Mouse (Mus musculus): ENCODE results near the gene Creb5.

Gene Creb5

DNA sequence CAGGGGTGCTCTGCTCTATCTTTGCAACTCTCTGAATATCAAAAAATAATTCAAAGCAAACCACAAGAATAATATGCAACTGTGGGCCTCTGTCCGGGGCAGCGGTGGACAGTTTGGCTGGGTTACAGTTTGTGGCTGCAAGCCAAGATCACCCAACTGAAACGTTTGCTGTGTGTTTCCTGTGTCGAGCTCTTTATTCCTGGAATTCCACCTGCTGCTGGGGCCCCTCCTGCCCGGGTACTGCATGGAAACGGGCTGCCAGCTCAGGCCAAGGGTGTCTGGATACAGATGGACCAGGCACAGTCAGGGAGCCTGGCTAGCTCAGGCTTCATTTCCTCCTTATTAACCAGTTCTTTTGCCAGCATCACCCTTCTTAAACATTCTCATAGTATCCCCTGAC is 269.0 kb downstream of the Creb5 start:
- peak; percentile 79 to 84 for DNase-seq

DNA sequence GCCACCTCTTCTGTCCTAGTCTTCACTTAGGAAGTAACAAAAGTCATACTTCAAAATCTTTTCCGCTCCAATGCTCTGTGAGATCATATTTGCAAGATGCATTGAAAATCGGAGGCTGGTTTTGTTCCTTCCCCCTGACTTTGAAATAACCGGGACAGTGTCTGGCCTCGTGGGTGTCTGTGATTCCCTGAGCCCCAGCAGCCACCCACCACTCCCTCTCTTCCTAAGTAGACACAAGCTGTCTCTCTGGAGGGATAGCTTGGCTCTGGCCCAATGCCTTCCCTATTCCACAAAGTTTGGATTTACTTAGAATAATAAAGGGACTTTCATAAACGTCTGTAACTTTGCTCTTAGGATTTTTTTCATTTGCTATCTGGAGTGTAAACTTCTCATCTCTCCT is 273.9 kb downstream of the Creb5 start:
- DNase-seq = no peak

DNA sequence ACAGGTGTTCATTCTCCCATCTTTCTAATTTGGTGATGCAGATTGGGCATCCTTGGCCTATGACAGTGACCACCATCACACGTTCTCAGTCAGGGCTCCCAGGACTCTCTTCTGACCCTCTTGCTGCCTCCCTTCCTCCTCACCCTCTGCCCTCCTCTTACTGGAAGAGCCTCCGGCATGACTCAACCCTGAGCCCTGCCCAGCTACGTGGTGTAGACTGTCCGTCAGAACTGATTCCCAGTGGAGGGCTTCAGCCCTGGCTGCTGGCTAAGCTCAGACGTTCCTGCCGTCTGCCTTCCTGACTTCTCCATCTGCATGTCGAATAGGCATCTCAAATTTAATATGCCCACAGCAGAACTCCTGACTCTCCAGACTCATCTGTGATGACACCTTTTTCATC is 275.5 kb downstream of the Creb5 start:
- DNase-seq = no peak

DNA sequence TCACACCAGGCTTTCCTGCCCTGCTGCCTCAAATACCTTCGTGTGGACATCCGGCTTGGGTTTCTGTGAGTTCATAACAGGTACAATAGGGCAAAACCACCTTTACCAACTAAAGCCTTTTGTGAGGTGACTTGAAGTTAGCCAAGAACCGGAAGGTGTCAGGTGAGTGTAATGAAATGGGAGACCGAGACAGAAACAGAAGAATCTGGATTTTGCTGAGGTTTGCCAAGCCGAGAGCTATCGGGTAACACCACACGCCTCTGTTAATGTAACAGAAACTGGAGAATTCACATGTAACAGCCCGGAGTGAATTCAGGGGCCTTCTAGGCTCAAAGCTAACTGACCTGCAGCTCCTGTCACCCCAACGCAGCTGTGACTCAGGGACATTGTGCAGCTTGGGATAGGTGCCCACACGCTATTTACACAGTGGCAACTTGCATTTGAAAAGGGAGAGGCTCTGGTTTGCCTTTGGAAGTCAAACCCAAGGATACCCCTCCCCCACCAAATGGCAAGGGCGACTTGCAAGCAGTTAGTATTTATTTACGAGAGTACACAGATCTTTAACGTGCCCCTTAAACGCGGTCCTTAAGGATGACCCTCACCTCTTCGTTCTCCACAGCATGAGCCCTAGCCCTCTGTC is 276.6 kb downstream of the Creb5 start:
- no peak for DNase-seq

DNA sequence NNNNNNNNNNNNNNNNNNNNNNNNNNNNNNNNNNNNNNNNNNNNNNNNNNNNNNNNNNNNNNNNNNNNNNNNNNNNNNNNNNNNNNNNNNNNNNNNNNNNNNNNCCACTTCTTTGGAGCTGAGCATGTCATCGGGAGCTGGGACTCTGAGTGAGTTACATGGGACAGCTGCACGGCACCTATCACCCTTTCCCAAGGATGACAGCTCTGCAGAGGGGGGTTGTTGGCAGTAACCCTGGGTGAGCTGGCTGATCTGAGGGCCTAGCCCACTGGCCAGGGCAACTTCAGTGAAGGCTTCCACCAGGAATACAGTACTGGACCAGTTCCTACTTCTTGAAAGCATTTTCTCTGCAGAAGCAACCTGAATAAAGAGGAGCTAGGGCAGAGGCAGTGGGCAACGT is 282.4 kb downstream of the Creb5 start:
- DNase-seq = no peak

DNA sequence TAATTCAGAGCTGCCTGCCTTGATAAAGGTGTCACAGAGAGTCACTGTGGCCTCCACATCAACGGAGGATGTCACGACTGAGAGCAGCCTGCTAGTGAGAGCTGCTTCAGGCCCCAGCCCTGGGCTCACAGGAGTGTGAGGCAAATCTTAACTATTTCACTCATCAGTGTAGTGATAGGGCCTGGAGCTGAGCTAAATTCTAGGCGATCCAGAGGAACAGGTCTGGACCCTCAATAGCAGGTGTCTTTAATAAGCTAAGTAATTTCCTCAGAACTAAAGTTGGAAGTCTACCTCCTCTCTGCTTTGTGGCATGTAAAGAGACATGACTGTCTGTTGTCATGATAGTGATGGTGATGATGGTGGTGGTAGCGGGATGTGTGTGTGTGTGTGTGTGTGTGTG is 283.8 kb downstream of the Creb5 start:
- DNase-seq = no peak

DNA sequence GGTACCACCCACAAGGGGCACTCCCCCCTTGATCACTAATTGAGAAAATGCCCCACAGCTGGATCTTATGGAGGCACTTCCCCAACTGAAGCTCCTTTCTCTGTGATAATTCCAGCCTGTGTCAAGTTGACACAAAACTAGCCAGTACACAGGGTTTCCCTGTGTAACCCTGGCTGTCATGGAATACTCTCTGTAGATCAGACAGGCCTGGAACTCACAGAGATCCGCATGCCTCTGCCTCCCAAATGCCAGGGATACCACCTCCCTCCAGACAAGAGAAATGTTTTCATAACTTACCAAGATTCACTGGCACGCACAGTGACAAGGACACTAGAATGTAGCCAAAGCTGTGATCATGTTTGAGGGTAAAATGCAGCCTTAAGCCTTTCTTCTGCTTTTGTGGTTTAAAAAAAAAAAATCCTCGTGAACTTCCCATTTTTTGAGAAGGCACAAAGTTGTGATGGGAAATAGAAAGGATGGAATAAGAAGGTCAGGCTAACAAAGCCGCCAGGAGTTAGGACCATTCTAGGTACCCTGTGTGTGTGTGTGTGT is 284.6 kb downstream of the Creb5 start:
- DNase-seq = no peak

DNA sequence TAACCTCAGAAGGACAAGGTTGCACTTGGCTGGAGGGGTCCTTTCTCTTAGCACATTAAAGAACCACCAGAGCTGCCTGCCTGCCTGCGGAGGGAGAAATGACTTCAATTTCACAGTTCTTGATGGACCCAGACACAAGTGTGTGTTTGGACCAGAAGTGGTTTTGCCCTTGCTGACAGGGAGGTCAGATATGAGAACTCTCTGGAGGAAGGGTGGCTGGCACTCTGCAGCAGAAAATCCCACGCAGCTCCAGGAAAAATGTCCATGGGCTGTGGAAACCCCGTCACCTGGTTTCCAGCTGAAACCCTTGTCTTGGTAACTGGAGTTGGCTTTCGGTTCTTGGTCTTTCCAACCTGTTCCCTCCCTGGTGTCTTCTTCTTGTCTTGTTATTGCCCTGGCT is 285.4 kb downstream of the Creb5 start:
- no peak for DNase-seq

DNA sequence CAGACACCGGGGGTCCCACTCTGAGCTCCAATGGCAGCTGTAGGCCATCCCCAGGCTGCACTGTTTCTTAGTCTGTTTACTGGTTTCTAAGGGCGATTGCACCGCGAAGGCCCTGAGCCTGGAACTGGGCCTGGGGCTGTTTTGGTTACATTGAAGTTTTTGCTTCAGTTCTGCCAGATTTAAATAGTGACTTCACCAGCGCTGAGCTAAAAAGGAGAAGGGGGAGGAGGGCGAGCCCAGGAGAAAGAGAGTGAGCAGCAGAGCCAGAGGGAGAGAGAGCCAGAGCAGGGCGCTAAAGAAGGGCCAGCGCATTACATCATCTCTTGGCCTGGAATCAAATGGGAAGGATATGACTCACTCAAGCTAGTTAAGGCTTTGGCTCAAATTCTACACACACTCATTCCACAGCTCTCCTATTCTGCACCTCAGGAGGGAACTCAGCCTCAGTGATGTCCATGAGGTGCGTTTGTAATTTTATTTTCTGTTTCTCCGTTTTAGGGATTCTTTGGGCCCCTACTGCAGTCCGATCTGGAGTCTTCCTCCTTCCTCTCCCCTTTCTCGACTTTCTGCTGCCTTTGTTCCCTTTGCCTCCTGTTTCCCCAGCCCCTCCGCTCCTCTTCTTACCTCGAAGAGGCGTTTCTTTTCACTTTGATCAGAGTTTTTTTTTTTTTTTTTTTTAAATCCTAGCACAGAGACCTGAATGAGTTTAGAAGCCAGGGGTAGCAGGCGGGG is 286.1 kb downstream of the Creb5 start:
- peak; percentile 85 to 88 for DNase-seq

DNA sequence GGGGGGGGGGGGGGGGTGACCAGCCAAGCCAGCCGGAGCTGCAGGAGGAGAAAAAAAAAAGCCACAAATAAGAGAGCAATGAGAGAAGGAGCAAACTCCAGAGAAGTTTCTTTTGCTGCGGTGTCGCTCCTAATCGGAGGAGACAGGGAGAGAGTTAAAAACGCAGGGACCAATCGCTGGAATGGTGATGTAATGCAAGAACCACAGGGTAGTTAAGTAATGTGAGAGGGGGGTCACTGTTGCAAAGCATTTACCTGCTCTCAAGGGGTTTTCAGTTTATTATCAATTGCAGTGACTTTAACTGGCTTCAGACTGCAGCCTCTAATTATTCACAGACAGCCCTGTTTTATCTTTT is 286.6 kb downstream of the Creb5 start:
- no peak for DNase-seq

DNA sequence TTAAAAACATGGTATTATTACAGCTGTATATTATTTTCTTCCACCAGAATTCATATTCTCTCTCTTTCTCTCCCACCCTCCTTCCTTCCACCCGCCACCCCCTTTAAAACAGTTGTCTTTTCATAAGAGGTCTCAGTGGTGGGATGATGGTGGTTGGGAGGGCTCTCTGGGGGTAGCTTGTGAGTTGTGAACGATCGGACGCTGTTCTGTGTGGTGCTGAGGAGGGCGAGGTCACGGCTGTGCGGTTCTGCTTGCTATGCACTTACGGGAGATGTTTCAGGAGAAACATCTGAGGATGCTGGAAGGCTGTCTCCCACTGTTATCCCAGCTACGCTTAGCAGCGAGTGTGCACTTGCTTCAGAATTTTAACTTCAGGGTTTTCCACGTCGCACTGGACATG is 287.0 kb downstream of the Creb5 start:
- DNase-seq = no peak

DNA sequence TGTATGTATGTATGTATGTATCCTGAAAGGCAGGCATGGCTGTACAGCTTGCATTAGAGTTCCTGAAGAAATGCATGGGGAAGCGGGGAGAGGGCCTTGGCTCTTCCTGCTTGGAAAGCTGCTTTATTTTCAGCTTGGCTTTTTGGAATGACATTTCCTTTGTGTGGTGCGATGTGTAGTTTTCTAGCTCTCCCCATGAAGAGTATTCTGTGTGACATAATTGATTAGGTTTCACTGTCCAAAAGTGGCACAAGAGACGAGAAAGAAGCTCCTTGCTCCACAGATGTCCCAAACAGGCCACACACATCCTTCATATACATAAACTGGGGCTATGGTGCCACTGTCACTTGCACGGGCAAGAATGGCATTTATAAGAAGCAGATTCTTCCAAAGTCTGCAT is 288.1 kb downstream of the Creb5 start:
- no peak for DNase-seq

DNA sequence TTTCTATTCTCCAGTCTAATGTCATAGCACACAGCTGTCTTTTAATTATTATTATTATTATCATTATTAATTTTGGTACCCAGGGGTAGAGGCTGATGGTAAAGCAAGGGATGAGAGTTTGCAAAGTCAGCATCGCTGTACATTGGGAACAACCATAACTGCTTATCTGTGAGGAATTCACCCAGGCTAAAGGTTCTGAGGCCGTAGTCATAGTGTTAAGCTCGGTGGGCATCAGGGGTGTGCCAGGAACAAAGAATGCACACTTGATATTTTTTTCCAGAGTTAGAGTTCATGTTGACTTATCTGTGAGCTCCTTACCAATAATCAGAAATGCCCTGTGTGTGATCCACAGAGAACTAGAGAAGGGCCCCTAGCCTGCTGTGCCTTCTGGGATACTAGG is 288.8 kb downstream of the Creb5 start:
- no peak for DNase-seq

DNA sequence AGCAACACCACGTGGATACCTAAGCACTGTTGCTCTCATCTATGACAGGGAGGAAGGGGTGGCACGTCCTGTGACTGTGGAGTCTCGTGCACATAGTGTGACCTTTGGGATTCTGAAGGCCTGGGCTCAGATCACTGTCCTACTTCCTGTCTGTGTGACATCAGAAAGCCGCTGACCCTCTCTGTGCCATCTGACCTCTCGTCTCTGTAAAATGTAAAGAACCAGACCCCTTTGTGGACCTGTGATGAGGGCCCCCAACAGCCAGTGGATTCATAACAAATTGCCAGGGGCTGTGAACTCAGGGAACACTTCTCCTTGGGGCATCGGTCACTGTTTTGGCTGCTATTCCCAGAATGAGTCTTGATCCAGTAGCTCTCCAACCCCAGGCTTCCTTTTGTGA is 289.8 kb downstream of the Creb5 start:
- no peak for DNase-seq

DNA sequence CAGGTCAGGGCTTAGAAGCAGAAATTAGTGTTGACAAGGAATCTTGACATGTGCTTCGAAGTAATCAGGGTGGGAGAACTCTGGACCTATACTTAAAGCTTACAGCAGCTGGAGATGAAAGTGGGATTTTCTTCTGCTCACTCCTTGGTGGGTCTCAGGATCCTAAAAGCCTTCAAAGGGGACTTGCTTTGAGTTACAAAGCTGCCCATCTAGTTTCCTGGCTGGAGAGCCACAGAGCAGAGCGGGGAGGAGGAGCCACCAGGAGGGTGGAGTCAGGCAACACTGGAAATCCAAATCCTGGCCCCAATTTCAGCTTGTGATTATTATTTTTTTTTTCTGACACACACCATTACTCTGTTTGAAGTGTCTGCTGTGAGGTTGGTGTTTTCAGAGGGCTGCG is 290.7 kb downstream of the Creb5 start:
- no peak for DNase-seq

DNA sequence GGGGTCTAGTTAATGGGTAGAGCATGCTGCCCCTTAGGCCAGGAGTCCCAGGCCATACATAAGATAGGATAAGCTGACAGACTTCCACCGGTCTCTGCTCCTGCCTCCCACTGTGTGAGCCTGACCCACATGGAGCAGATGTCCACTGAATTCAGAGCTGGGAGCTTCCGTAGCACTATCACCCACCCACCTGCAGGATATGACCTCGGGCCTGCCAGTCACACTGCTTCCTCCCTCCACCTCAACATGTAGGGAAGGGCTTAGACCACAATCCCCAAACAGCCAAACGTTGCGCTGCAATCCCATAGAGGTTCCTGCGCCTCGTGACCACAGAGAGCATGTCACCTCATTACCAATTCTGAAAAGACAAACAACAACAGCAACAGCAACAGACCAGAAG is 293.3 kb downstream of the Creb5 start:
- DNase-seq = no peak

DNA sequence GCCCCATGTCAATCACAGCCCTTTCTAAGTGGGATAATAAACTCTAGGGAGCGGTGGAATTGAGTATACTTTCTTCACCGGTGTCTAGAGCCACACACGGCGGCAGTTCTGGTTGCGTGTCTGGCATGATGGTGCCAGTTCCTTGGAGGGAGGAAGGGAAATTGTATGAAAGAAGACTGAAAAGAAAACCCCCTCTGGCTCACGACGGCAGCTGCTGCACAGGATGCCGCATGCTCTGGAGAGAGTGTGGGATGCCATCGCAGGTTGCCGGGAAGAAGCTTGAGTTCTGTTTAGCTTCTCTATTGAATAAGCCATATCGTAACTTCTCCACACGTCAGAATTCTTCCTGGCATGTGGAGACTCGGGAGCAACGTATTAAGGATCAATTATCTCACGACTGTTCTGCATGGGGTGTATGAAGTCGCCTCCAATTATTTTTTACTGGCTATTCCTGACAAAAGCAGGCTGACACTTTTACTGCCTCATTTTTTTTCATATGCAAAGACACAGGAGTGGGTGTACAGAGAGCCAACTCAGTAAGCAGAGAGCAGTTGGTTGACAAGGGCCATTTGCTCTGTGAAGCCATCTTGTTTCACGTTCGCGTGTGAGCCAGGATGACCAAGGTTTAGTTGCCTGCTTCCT is 296.3 kb downstream of the Creb5 start:
- DNase-seq = no peak

DNA sequence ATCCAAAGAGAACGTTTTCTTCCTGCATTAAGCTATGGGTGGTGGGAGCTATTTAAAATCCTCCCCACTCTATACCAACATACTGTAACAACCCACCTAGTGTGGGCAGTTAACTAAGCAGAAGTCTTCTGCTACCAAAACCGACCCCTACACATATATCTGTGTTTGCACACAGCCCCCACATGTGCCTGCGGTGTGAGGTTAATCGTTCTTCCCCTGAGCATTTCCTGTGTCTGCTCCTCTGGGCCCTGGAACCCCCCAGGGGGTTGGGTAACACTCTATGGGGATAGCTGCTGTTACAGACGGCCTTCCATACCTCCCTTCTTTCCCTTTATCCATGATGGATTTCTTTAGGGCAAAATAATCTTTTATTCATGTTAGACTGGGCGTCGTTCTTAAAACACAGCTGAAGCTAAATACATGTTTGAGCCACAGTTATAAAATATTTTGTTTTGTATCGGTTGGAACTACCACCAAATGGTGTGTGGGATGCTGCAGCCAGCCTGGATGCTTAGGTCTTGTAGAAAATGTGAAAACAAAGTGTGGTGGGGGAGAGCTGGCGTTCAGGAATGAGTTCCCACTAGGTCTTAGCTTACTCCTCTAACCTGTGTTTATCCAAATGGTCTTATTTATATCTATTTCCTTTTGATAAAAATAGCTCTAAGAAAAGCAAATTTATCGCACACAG is 297.8 kb downstream of the Creb5 start:
- no peak for DNase-seq

DNA sequence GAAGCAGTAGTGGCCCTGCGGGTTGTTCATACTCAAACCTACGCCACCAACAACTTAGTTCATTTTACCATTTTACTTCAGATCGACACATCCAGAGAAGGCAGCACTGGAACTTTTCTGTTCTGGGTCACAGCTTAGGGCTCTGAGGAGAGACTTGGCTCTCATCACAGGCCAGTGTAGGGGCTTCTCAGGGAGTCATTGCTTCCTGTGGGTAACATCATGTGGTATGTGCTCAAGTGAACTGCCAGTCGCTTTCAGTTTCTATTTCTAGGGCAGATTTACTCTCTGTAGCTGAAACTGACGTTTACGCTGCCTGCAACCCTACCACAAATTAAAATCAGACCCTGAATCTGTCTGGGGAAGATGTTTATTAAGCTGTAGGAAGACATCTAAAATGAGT is 302.7 kb downstream of the Creb5 start:
- DNase-seq = no peak

DNA sequence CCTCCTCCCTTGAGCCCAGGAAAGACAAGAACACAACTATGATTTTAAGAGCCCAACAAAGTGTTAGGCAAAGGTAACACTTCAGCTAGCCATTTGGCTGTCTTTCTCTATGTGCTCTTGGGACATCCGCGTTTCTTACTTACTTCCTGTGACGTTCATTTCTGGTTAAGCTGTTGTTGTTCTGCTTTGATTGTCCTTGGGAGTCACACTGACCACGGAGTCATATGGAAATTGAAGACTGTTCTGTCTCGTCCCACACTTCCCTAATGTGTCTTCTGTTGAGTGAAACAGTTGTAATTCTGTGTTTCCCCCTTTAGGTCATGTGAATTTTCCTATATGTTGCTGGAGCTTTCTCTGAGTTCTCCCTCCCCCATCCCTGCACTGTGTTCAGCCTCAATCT is 305.2 kb downstream of the Creb5 start:
- no peak for DNase-seq

DNA sequence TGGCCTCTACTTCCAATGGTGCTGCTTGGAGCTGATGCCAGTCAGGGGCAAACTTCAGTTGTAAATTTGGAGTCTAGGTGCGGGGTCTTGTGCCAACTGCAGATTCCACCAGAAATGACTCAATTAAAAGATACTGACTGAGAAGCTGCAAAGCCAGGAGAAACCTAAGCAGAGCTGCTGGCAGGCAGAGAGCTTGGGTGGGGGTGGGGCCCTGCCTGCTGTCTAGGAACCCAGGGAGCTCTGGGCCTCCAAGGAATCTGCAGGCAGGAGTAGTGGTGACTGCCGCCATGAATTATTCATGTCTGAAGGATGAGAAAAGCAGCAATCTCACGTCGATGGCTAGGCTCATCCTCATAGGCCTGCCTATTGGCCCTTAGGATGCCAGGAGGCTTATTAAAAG is 306.5 kb downstream of the Creb5 start:
- DNase-seq = no peak

DNA sequence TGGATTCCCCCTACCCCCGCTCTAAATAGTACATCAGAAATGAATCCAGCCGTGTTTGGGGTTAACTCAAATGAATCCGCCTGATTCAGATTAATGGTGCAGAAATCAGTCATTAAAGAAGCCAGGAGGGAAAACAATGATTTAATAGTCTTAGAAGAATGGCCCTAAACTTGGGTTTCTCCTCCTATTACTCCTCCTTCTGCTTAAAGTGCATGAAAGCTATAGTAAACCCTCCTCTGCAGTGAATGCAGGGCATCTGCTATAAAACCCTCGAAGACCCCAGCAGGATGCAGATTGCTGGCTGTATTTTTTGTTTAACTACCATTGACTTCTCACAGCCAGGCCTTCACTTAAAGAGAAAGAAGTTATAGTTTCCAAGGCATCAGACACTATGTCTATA is 307.2 kb downstream of the Creb5 start:
- no peak for DNase-seq

DNA sequence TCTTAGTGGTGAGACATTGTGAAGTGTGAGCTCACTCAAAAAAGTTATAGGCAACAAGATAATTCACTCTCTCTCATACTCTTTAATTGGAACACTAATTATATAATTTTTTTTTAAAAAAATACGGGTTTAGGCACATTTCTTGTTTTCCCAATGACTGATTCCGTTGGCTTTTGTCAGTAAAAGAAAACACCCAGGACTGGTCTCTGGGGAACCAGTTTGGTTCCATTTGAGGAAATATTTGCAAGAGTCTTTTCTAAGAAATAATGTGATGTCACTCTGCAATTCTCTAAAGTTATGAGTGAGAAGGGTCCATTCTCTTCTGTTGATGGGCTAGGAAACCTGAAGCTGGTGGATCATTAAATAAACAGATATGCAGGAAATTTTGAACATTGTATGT is 309.3 kb downstream of the Creb5 start:
- DNase-seq = no peak

DNA sequence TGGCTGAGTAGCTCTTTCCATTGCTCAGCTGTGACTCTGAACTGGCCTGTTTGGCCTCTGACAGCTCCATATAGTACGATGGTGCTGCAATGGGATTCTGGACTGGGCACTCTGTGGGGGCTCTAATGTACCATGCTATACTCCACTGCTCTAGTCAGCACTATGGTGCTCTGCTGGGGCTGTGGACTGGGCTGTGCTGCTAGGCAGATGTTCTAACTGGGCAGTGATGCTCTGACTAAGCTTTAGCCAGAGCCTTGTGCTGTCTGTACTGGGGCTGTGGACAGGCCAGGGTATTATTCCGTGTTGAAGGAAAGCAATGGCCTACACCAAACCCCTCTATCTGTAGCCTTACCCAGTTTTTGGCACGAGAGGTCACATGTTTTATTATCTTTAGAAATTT is 316.0 kb downstream of the Creb5 start:
- no peak for DNase-seq
